Mouse (Mus musculus) cerebellum, adult 8-10 months (tissue): ENCODE data around the gene Mtch1.
"Not testable (repeated sequence)": the region's sequence is repeated elsewhere in the genome, so short reads cannot be mapped to it uniquely, and the experiment has no call there.

Experiments
- DNase-seq: peaks from one replicate; pipeline ENCODE4 v3.0.0; 2022

Gene Mtch1

GRCm38 (mm10) chr17:29330671-29331410, 16.9 kb downstream of the Mtch1 start:
- DNase-seq, result peak; percentile 73

DNA sequence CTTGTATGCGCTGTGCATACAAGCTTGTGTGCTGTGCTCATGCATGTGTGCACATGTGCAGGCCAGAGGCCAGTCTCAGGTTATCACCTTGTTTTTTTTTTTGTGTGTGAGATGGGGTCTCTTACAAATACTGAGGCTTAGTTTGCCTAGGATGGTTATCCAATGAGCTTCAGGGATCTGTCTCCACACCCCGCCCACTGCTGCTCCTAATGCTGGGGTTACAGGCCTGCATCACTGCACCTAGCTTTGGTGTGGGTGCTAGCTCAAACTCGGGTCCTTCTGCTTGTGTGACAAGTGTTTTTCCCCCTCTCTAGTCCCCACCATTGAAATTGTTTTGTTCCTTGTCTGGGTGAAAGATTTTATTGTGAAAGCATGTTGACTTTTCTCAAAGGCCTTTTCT, 17.5 kb downstream of the Mtch1 start:
- DNase-seq, result no peak

GRCm38 (mm10) chr17:29327691-29328090, 20.0 kb downstream of the Mtch1 start:
- DNase-seq, result no peak

DNA sequence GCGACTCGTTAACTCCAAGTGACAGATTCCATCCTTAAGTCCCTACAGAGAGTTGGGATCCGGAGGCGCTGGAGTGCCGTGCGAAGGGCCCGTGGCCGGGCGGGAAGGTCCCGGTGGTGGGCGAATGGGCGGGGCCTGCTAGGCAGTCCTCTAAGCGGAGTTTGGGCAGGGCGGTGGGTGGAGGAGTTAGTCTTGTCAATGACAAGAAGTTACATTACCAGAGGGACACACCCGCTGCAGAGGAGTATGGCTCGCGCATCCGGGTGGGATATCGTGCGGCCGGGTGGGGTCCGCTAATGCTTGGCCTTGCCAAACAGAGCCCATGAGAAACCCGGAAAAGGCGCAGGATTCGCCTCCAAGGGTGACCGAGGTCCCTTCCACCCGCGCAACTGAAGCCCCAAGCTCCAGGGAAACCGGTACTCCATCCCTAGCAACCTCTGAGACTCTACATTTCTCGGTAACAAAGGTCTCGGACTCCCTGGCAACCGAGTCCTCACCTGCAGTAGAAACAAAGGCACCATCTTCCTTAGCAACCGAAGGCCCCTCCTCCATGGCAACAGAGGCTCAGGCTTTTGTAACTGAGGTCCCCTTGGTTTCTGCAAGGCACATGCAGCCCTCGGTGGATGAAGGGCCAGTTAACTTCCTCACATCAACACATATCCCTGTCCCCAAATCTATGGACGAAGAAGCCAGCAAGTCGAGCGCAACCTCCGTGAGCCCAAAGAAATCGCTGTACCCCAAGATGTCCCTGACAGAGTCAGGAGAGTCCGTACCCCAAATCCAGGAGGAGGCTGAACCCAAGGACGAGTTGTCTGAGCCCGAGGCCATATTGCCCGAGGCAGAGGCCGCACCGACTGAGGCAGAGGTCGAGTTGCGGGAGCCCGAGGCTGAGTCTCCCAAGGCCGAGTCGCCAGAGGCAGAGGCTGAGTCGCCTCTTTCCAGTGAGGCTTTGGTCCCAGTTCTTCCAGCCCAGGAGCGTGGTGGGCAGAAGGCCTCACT, 20.9 kb downstream of the Mtch1 start:
- DNase-seq, result no peak

- no peak for DNase-seq
These were observed 21.9 kb downstream of the Mtch1 start for GRCm38 (mm10) chr17:29325831-29326230.

DNA sequence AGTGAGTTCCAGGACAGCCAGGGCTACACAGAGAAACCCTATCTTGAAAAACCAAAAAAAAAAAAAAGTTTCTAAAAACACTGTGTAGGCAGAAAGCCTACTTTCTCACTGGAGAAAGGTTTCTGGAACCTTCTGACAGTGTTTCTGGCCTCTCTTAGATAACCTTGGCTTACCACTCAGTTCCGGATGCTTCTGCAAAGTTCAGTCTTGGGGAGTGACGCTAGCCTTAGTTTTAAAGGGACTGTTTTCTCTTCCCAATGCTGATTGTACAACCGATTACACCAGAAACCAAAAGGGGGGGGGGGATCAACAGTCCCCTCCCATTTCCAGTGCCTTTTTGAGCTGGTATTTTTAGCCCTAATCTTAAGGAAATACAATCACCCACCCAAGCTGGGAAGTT, 24.1 kb downstream of the Mtch1 start:
- no peak for DNase-seq

DNA sequence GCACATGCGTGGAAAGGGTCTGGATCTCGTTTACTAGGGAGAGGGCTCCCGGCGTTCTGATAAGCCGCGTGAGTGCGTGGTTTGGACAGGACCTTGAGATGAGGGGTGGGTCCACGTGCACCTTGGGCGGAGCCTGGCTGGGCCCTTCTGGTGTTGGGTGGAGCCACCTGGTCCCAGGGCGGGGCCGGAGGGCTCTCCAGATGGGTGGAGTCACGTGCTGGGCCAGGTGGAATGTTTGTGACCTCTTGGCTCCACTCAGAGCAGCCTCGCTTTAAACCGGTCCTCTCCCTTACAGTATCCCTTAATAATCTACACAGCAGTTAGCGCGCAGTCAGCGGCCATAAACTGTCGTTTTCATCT, 25.2 kb downstream of the Mtch1 start:
- no peak for DNase-seq

- no peak for DNase-seq
These were observed 25.8 kb downstream of the Mtch1 start for GRCm38 (mm10) chr17:29321765-29322602.

DNA sequence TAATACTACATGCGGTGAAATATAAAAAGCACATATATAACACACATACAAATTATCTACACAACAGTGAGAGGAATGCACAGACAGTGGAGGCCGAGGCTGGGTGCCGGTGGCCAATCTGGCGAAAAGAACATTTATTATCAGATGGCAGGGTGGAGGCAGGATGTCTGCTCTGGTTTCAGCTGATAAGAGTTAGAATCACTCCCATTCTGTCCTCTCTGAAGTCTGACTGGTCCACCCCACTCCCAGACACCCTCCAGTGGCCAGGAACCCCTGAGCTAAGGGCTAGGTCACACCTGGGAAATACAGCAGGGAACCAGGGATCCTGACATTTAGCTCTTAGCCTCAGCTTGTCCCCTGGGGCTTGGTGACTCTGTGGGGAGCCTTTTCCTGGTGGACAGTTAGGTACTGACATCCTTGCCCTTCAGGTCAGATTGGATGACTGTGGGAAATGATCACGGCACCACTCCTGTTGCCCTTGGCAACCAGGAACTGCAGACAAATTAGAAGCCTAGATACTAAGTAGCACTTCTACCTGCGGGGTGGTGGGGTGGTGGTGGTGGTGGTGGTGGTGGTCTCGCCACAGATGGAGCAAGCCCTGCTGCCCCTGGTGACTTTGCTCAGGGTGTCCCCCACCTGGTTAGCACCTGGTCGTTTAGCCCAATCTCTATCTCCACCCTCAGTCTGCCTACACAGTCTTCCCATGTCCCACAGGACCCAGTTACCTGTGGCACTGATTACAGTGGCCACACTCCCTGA, 27.7 kb downstream of the Mtch1 start:
- DNase-seq, result no peak

DNA sequence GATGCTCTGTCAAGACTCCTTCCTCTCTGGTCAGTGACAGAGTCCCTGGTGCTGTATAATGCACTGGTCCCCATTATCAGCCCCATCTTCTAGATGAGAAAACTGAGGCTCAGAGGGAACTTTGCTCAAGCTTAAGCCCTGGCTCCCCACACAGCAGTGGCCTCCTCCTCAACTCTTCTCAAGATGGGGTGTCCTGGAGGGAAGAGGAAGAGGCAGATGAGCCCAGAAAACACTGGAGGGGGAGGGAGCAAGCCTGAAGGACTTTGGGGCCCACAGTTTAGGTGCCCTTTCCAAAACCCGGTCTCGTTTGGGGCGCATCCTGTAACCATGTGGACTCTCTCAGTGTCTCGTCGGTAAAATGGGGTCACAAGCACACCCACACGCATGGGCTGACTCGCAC, 28.3 kb downstream of the Mtch1 start:
- DNase-seq, result no peak

- no peak for DNase-seq
These were observed 28.9 kb downstream of the Mtch1 start for GRCm38 (mm10) chr17:29318731-29319250.

DNA sequence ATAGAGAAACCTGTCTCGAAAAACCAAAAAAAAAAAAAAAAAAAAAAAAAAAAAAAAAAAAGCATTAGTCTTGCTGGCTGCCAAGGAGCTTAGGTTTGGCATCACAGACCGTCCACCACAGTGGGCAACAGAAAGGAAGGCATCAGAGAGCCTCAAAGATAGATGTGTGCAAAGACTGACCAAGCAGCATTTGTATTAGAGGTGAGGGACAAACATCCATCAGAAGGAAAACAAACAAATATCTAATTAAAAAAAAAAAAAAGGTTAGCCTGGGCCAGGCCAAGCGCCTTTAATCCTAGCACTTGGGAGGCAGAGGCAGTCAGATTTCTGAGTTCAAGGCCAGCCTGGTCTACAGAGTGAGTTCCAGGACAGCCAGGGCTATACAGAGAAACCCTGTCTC, 30.4 kb downstream of the Mtch1 start, which contains the start of gene Pi16:
TSS of gene Pi16 (plus strand) at position 301 of the 400 bp plus-strand sequence.
- not testable (repeated sequence) for DNase-seq

DNA sequence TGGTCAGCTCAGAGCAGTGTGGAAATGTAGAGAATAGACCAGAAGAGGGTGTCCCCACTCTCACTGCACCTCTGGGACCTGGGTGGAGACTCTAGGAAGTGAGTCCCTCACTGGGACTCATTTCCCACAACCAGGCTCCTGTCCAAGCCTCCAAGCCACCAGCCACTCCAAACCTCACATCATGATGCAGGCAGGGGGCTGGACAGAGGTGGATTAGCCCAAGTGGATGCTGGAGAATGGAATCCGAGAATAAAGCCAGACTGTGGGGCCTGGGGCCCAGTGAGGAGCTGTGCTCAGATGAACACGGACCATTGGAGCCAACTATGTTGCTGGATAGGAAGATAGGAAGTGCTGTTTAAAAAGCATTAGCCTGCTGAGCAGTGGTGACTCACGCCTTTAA, 30.8 kb downstream of the Mtch1 start:
- DNase-seq, result no peak

DNA sequence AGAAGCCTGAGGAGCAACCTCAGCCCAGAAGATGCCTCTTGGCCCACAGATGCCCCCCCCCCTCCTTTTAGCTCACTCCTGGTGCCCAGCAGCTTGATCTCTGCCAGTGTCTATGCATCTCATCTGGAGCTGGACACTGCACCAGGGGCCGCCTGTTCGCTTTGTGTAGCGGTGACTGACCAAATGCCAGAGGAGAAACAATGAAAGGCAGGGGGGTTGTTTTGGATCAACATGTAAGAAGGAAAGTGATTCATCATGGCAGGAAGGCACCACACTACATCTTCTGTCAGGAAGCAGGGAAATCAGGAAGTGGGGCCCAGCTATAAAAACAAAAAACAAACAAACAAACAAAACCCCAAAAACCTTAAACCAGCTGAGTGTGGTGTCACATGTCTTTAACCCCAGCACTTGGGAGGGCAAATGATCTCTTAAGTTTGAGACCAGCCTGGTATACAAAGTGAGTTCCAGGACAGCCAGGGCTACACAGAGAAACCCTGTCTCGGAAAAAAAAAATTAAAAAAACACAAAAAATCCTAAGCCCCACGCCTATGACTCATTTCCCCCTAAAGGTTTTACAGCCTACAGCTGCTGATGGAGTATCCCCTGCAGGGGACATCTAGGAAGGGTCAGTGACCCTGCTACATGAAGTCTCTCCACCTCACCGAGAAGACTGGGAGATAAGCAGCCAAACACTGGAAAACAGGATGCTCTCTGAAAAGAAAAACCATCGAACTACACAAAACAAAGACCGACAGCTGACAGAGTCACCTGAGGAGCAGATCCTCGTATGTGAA, 31.9 kb downstream of the Mtch1 start:
- DNase-seq, result no peak

DNA sequence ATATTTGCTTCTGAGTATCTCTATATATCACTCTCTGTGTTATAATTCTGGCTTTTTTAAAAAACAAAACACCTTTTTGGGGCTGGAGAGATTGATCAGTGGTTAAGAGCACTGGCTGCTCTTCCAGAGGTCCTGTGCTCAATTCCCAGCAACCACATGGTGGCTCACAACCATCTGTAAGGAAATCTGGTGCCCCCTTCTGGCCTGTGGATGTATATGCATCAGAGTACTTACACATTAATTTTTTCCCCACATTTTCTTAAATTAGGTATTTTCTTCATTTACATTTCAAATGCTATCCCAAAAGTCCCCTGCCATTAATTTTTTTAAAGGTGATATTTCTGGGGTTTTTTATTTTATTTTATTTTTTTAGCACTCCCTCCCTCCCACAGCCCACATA, 34.4 kb downstream of the Mtch1 start:
- DNase-seq, result no peak

DNA sequence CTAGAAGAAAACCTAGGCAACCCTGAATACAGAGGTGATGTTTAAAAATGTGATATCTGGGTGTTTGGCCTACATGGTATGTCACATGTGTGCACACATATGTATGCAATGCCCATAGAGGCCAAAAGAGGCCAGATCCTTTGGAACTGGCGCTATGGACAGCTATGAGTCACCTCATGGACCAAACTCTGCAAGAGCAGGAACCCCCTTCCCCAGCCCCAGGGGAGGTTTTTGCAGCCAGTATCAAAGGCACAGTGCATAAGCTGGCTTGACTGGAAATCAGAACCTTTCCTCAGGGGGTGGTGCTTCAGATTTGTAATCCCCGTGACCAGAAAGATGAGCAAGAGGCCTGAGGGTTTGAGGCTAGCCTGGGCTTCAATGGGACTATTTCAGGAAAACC, 35.7 kb downstream of the Mtch1 start:
- DNase-seq, result no peak

GRCm38 (mm10) chr17:29311602-29312001, 36.1 kb downstream of the Mtch1 start:
- no peak for DNase-seq

DNA sequence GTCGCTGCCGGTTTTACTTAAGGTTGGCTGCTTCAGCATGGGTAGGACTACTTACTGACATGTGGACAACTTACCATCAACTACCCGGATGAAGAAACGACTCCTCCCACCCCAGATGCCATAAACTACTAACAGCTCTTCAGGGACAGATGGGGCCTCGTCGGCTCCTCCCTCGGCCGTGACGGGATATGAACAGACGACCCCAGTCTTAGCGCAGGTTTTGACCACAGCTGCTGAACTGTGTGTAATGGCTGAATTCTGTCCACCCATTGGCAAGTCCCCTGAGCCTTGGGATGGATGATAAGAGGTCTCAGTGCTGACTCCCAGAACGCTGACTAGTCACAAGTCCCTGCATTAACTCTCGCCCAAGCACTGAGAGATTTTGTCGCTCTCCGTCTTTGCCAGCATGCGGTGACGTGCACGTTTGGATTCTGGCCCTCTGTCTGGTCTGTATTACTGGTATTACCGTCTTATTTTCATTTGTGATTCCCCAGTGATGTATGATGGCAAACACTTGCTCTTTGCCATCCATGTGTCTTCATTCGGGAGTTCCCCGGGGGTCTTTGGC, 37.6 kb downstream of the Mtch1 start:
- DNase-seq, result no peak

- no peak for DNase-seq
These were observed 41.9 kb downstream of the Mtch1 start for GRCm38 (mm10) chr17:29305871-29306270.

DNA sequence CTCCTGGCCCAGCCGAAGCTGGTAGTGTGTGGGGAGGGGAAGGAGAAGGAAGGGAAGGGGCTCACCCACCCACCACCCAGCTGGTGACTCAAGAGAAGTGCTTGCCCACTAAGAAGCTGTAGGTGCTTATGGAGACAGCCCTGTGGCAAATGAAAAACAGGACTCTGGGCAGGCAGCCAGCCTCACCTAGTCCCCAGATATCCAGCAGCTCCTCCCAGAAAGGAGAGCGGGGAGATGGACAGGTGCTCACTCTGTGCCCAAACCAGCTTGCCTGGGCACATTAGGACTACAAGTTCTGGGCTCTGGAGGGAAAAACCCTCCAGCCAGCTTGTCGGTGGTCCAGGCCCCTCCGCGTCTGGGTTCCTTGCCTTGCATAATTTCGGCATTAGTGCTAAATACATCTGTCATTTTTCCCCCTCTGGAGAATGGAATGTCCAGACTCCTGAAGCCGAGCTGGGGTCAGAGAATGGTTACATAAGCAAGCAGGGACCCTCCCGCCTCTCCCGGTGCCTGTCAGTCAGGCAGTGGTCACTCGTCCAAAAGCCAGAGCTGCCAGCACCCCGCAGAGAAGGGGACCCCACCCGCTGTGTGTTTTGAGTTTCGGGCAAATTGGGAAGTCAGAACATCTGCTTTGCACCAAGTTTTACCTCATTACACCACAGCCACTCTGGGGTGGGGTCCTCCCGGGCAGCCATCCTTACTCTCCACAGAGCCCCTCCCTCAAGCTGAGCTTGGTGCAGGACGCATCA, 42.5 kb downstream of the Mtch1 start:
- peak; percentile 39 for DNase-seq
